Mouse (Mus musculus): ENCODE data around the gene Jakmip3. TPM values are rescaled to one million over a fixed set of nuclear protein-coding genes. Genes with fewer than 3 reads are reported as not detected.

Jakmip3 gene
- total and polyA plus RNA-seq, 3 experiments, result not detected

DNA sequence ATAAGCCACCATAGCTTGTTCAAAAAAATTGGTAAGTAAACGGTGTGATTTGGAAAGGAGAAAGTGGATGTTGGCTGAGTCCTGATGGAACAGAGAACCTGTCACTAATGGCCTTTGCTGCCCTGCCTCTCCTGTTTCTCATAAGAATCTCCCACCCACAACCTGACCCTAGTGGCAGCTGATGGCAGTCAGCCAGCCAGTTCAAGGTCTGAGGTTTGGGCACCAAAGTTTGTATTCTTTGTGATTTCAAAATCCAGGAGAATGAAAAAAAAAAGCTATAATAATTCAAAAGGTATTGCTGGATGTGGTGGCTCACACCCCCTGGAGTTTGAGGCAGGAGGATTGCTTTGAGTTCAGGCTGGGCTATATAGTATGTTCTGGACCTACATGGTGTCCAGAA lies 1.8 kb downstream of the Jakmip3 start:
- in situ Hi-C loops (cut with MboI; ENCODE audit: low pct_ligation_motif_present, low pct_unique_long_range_greater_than_20kb, low sequenced_read_pairs), result no loop called here
- no peak overlapping the region for H3K4me3 ChIP-seq (replicated peaks in 1 of 3; ENCODE audit: low read depth in 2 of 3, low read length in 2 of 3, poor library complexity in 1 of 3)
- no peak overlapping the region for H3K4me2 ChIP-seq (ENCODE audit: insufficient read depth, low read depth, poor library complexity, severe bottlenecking)
- DNase-seq (ENCODE audit: extremely low read depth), result no peak
- H3K27ac ChIP-seq (ENCODE audit: insufficient read depth, low read depth), result no peak overlapping the region
- H3K79me2 ChIP-seq (replicated peaks; ENCODE audit: control insufficient read depth, extremely low read depth, insufficient read depth, poor library complexity, severe bottlenecking), result no peaks in the 10 kb centered on the region
- TF ChIP-seq MAX (IDR thresholded peaks at IDR 0.05; ENCODE audit: low read length) (no peak), SIN3A (IDR thresholded peaks at IDR 0.05; ENCODE audit: low read length) (no peak), ETS1 (conservative IDR thresholded peaks at IDR 0.05; ENCODE audit: low read depth, low read length) (no peak), IRF4 (IDR thresholded peaks at IDR 0.05; ENCODE audit: low read depth, low read length) (no peak), PAX5 (IDR thresholded peaks at IDR 0.05; ENCODE audit: low read length) (no peak), EP300 (IDR thresholded peaks at IDR 0.05; ENCODE audit: low read length) (no peak), KAT2A (IDR thresholded peaks at IDR 0.05; ENCODE audit: insufficient replicate concordance, low read length) (no peak), POLR2AphosphoS2 (IDR thresholded peaks at IDR 0.05; ENCODE audit: low read depth, low read length) (no peak), NELFE (IDR thresholded peaks at IDR 0.05; ENCODE audit: low read depth, low read length) (no peak), ZC3H11A (IDR thresholded peaks at IDR 0.05; ENCODE audit: low read depth, low read length) (no peak), CHD2 (IDR thresholded peaks at IDR 0.05; ENCODE audit: low read length) (no peak), HCFC1 (IDR thresholded peaks at IDR 0.05; ENCODE audit: low read depth, low read length) (no peak), RAD21 (IDR thresholded peaks at IDR 0.05; ENCODE audit: low read depth, low read length) (no peak), GABPA (IDR thresholded peaks at IDR 0.05; ENCODE audit: insufficient replicate concordance, low read depth, low read length) (no peak), TCF12 (IDR thresholded peaks at IDR 0.05; ENCODE audit: low read depth, low read length) (no peak), MEF2A (IDR thresholded peaks at IDR 0.05; ENCODE audit: borderline replicate concordance, low read depth, low read length) (no peak)
- peaks cover 9% of the 10 kb centered on the region for H3K9me3 ChIP-seq (replicated peaks; ENCODE audit: low read length)
- no peak overlapping the region for H3K9ac ChIP-seq (ENCODE audit: insufficient read depth, low read depth)
- dilution Hi-C loops (cut with MboI; ENCODE audit: extremely low pct_ligation_motif_present, extremely low pct_unique_long_range_greater_than_20kb, low sequenced_read_pairs), result no loop called here
- H3K4me1 ChIP-seq (ENCODE audit: control insufficient read depth in 1 of 2, insufficient read depth in 2 of 2), result no peaks in the 10 kb centered on the region
- peaks cover 54% of the 10 kb centered on the region for H3K27me3 ChIP-seq (replicated peaks)
- H3K36me3 ChIP-seq (replicated peaks in 1 of 2; ENCODE audit: control insufficient read depth in 1 of 2, insufficient read depth in 1 of 2, low read length in 1 of 2), result no peaks in the 10 kb centered on the region

DNA sequence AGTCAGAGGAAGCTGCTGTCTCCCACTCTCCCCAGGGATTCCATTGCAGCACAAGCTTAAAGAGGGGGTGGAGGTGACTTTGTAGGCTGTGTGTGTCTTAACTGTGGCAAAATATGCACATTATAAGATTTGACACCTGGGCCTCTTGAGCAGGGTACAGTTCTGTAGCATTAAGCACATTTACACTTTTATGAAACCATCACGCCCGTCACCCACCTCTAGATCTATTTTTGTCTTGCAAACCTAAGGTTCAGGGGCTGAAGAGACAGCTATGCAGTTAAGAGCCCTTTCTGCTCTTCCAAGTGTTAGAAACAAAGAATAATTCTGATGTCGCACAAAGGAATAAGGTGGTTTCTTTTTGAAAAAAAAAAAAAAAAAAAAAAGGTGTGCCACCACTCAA lies 5.1 kb downstream of the Jakmip3 start:
- peaks cover 74% of the 10 kb centered on the region for H3K27me3 ChIP-seq (replicated peaks)
- no peak for DNase-seq (ENCODE audit: extremely low read depth)
- H3K4me2 ChIP-seq (ENCODE audit: insufficient read depth, low read depth, poor library complexity, severe bottlenecking), result no peak overlapping the region
- no peaks in the 10 kb centered on the region for H3K36me3 ChIP-seq (replicated peaks in 1 of 2; ENCODE audit: control insufficient read depth in 1 of 2, insufficient read depth in 1 of 2, low read length in 1 of 2)
- H3K79me2 ChIP-seq (replicated peaks; ENCODE audit: control insufficient read depth, extremely low read depth, insufficient read depth, poor library complexity, severe bottlenecking), result no peaks in the 10 kb centered on the region
- TF ChIP-seq ZNF384 (IDR thresholded peaks at IDR 0.05; ENCODE audit: low read depth, low read length), result peak; percentile 36; the same call in 1 of the 2 replicates
- TF ChIP-seq MAX (IDR thresholded peaks at IDR 0.05; ENCODE audit: low read length), result no peak
- H3K9me3 ChIP-seq (replicated peaks; ENCODE audit: low read length), result peaks cover 5% of the 10 kb centered on the region
- in situ Hi-C loops (cut with MboI; ENCODE audit: low pct_ligation_motif_present, low pct_unique_long_range_greater_than_20kb, low sequenced_read_pairs), result no loop called here
- H3K9ac ChIP-seq (ENCODE audit: insufficient read depth, low read depth), result no peak overlapping the region
- no peaks in the 10 kb centered on the region for H3K4me1 ChIP-seq (ENCODE audit: control insufficient read depth in 1 of 2, insufficient read depth in 2 of 2)
- no peak overlapping the region for H3K4me3 ChIP-seq (replicated peaks in 1 of 3; ENCODE audit: low read depth in 2 of 3, low read length in 2 of 3, poor library complexity in 1 of 3)
- H3K27ac ChIP-seq (ENCODE audit: insufficient read depth, low read depth), result no peak overlapping the region
- dilution Hi-C loops (cut with MboI; ENCODE audit: extremely low pct_ligation_motif_present, extremely low pct_unique_long_range_greater_than_20kb, low sequenced_read_pairs), result no loop called here
